Mouse (Mus musculus) splenic B cell, adult 2 months (primary cell): ENCODE data around the gene Pdk2.
"Not testable (repeated sequence)": the region's sequence is repeated elsewhere in the genome, so short reads cannot be mapped to it uniquely, and the experiment has no call there.

Source experiments
- DNase-seq: peaks from one replicate; pipeline ENCODE4 v3.0.0-alpha.2; 2011; ENCODE audit warnings: low read depth, low spot score
- H3K27me3 ChIP-seq: 2 replicates; pipeline ENCODE4 v1.6.1; 2012; ENCODE audit warnings: mild to moderate bottlenecking, low read length, moderate library complexity, mixed read lengths; ENCODE audit not compliant: control insufficient read depth, poor library complexity, insufficient read depth, severe bottlenecking
- H3K36me3 ChIP-seq: 2 replicates; pipeline ENCODE4 v1.6.1; 2012; ENCODE audit warnings: mild to moderate bottlenecking, low read length, moderate library complexity, mixed read lengths; ENCODE audit not compliant: control insufficient read depth, poor library complexity, insufficient read depth, severe bottlenecking

Pdk2 gene

GRCm38 (mm10) chr11:95025227-95026012 lies 15.7 kb downstream of the Pdk2 start:
- DNase-seq = no peak
- no peaks in the 10 kb centered on the region for H3K36me3 ChIP-seq
- no peaks in the 10 kb centered on the region for H3K27me3 ChIP-seq

DNA sequence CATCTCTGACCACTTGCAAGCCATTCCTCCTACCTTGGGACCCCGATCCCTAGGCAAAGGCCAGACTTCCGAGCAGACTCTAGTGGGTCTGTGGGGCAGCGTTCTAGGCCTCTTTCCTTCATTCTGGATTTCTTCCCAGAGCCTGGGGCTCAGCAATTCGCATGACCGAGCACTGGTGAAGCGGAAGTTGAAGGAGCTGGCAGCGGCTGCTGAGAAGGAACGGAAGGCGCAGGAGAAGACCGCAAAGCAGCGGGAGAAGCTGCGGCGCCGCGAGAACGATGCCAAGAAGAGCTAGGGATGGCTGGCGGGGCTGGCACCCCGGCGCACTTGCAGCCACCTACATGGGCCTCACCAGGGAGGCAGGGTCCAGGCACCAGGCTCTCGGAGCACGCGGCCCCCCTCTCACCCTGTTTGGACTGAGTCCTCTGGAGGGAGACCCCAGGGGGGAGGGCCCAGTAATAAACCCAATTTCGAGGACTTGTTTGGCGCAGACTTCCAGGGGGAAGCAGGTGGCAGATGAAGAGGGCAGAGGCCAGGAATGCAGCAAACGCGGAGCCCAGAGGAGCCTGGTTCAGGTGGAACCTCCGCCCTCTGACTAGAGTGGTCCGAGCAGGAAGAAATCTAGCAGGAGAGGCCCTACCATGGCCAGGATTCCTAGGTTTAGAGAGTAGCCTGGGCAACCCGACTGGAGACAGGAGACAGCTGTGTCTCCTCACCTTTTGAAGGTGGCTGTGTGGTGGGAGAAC lies 16.5 kb downstream of the Pdk2 start:
- DNase-seq = no peak
- Histone ChIP-seq H3K36me3 (no peaks in the 10 kb centered on the region), H3K27me3 (no peaks in the 10 kb centered on the region)

DNA sequence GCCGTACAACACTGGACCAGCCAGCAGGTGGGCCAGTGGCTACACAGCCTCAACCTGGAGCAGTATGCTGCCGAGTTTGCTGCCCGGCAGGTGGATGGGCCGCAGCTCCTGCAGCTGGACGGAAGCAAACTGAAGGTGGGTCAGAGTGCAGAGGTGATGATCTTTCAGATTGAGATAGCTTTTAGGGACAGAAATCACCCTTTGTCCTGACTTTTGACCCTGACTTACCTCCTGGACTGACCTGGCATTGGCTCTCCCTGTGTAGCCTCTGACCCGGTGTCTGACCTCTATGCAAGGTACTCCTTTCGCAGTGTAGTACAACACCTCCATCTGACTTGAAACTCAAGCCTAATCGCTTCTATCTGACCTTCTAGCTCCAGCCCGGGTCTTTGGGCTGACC lies 17.7 kb downstream of the Pdk2 start:
- Histone ChIP-seq H3K27me3 (no peaks in the 10 kb centered on the region; the same call in 1 of the 2 replicates), H3K36me3 (no peaks in the 10 kb centered on the region)
- no peak for DNase-seq

GRCm38 (mm10) chr11:95022237-95022992 lies 18.7 kb downstream of the Pdk2 start:
- Histone ChIP-seq H3K36me3 (no peaks in the 10 kb centered on the region), H3K27me3 (no peaks in the 10 kb centered on the region; the same call in 1 of the 2 replicates)
- DNase-seq = peak; percentile 25

- Histone ChIP-seq H3K36me3 (no peaks in the 10 kb centered on the region), H3K27me3 (no peaks in the 10 kb centered on the region; the same call in 1 of the 2 replicates)
- no peak for DNase-seq
These were observed 25.7 kb downstream of the Pdk2 start for GRCm38 (mm10) chr11:95015484-95015883.

DNA sequence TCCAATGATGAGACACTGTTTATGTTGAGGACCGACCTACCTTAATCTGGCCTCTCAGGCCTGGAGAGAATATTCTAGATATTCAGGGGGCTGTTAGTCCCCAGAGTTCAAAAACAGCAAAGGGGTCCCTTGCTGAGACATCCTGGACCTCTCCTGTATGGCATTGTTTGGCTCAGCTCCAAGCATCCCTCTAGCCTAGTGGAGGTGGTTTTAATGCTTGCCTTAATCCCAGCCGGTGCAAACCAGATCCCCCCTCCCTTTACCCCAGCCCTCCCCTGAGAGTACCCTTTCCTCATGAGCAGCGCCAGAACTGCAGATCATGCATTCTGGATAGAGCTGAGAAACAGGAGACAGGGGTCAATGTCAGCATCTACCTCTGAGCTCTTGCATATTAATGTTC lies 28.7 kb downstream of the Pdk2 start:
- H3K27me3 ChIP-seq = no peaks in the 10 kb centered on the region; the same call in none of the 2 replicates
- DNase-seq = no peak

GRCm38 (mm10) chr11:95012075-95012474 lies 29.1 kb downstream of the Pdk2 start:
- H3K36me3 ChIP-seq = no peaks in the 10 kb centered on the region
- no peak for DNase-seq
- no peaks in the 10 kb centered on the region; the same call in none of the 2 replicates for H3K27me3 ChIP-seq

More for the DNA sequence above, 28.7 kb downstream of the Pdk2 start:
- H3K36me3 ChIP-seq = no peaks in the 10 kb centered on the region

GRCm38 (mm10) chr11:95011416-95011815 lies 29.7 kb downstream of the Pdk2 start:
- no peaks in the 10 kb centered on the region; the same call in none of the 2 replicates for H3K27me3 ChIP-seq
- H3K36me3 ChIP-seq = no peaks in the 10 kb centered on the region
- no peak for DNase-seq

GRCm38 (mm10) chr11:95010841-95011403 lies 30.2 kb downstream of the Pdk2 start:
- DNase-seq, H3K27me3 ChIP-seq, H3K36me3 ChIP-seq: not testable (repeated sequence)

DNA sequence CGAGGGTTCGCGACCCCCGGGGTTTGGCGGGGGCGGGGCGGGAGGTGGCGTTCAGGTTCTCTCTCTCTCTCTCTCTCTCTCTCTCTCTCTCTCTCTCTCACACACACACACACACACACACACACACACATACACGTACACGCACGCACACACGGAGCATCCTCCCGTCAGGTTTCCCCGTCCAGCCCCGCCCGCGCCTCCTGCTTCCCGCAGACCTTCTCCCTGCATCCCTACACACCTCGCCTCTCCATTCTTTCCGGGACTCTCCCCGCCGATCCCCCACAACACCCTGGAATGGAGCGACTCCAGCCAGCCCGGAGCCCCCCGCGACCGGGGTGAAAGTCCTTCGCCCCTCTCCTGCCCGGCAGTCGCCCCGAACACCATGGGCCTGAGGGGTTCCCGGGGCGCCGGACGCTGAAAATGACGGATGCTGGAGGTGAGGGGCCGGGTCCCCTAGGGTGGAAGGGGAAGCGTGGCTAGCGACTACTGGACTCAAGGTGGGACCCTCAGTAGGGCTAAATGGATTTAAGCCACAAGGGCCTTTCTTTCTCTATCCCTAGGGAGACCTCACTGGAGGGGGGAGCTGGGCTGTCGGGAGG lies 30.9 kb downstream of the Pdk2 start:
- H3K36me3 ChIP-seq = no peaks in the 10 kb centered on the region
- no peaks in the 10 kb centered on the region; the same call in none of the 2 replicates for H3K27me3 ChIP-seq
- DNase-seq = no peak

- DNase-seq = peak; percentile 36
- no peaks in the 10 kb centered on the region for H3K36me3 ChIP-seq
- H3K27me3 ChIP-seq = no peaks in the 10 kb centered on the region; the same call in none of the 2 replicates
These were observed 31.5 kb downstream of the Pdk2 start, which contains the start of gene Samd14 for GRCm38 (mm10) chr11:95009629-95010014. TSS of gene Samd14 (plus strand) at chr11:95009879.

DNA sequence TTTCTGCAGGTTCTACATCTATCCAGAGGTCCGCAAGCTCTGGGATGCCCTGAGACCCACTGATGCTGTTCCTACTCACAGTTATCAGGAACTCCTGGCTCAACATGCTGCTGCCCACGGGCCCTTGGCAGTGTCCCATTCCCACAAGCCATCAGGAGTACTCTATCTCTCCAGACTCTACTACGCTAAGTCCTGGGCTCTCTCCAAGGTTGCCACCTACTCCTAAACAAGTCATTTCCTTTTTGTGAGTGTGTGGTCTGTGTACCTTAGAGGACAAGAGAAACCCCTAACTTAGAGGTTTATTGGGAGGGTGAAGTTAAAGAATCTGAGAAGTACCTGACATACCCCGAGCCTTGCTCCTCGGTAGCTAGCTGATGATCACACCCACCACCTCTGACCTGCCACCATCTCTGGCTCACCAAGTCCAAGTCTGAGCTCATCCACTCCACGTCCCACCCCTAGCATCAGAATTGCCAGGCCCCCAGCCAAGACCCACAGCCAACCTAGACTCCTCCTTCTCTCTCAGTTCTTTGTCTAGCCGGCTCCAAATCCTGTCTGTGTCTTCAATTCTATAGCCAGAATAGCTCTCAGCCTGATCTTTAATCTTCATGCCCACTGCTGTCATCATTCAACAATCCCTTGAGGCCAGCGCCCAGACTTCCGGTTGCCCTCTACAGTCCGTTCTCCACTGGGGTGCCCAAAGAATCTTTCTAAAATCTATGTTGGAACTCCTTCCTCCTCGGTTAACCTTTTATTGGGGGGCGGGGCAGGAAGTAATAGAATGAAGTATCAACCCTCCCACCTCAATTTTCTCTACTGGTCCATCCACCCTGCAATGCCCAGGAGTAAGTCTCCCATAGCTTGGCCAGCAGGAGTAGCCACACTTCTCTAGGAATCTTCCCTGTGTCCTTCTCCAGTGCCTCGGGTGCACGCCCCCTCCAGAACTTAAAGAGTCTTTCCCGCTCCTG lies 32.2 kb downstream of the Pdk2 start:
- Histone ChIP-seq H3K36me3 (no peaks in the 10 kb centered on the region), H3K27me3 (no peaks in the 10 kb centered on the region; the same call in none of the 2 replicates)
- no peak for DNase-seq

GRCm38 (mm10) chr11:95007418-95007817 lies 33.7 kb downstream of the Pdk2 start:
- no peak for DNase-seq
- Histone ChIP-seq H3K27me3 (no peaks in the 10 kb centered on the region; the same call in none of the 2 replicates), H3K36me3 (0 out of 2 replicates have a peak, but pooled peaks cover under 1% of the 10 kb centered on the region)
